Mouse (Mus musculus) thymus, adult 2 months (tissue): ENCODE results near the gene Spsb3. TPM values are rescaled to one million over a fixed set of nuclear protein-coding genes. Genes with fewer than 3 reads are reported as not detected.
A peak's percentile ranks its signal among the peaks of the same experiment; 100 is the strongest.

Experiments
- DNase-seq: peaks from one replicate; pipeline ENCODE4 v3.0.0; 2021
- H3K27ac ChIP-seq: fragments of 200-500 bp; 2 replicates; pipeline ENCODE4 v1.5.1; 2012; ENCODE audit warnings: low read length, control low read depth; ENCODE audit not compliant: control insufficient read depth, insufficient read depth
- H3K27me3 ChIP-seq: fragments of 200-500 bp; 2 replicates; pipeline ENCODE4 v1.6.1; 2012; ENCODE audit warnings: mild to moderate bottlenecking, low read length, moderate library complexity, mixed read lengths; ENCODE audit not compliant: control insufficient read depth, insufficient read depth
- H3K36me3 ChIP-seq: fragments of 200-500 bp; 2 replicates; pipeline ENCODE4 v1.6.1; 2012; ENCODE audit warnings: mild to moderate bottlenecking, low read length, moderate library complexity; ENCODE audit not compliant: control insufficient read depth, insufficient read depth
- H3K4me1 ChIP-seq: fragments of 200-500 bp; replicated peaks from 2 replicates; pipeline ENCODE4 v1.6.1; 2012; ENCODE audit warnings: low read length; ENCODE audit not compliant: control insufficient read depth, insufficient read depth
- H3K4me3 ChIP-seq: fragments of 200-500 bp; 2 replicates; pipeline ENCODE4 v1.5.1; 2012; ENCODE audit warnings: mild to moderate bottlenecking, low read length, control low read depth, moderate library complexity; ENCODE audit not compliant: control insufficient read depth, insufficient read depth
- CTCF ChIP-seq: fragments of 200-500 bp; IDR thresholded peaks from 2 replicates; pipeline ENCODE4 v1.5.1; 2012; ENCODE audit warnings: mild to moderate bottlenecking, control low read depth, low read length, moderate library complexity, borderline replicate concordance; ENCODE audit not compliant: control insufficient read depth, poor library complexity, insufficient read depth; ENCODE audit errors: extremely low read depth
- POLR2A ChIP-seq: fragments of 200-500 bp; IDR thresholded peaks from 2 replicates; pipeline ENCODE4 v1.6.1; 2012; ENCODE audit warnings: mild to moderate bottlenecking, low read length, control low read depth, moderate library complexity; ENCODE audit not compliant: control insufficient read depth, poor library complexity, insufficient read depth; ENCODE audit errors: extremely low read depth
- WGBS: fragments of 180-500 bp; shearing (Covaris S2); methylation state at CpG from one replicate; pipeline ENCODE4 v1.1.7; 2018; 5-methylcytosine and 5-hydroxymethylcytosine counted together
- polyA plus RNA-seq: library from polyadenylated mRNA; depleted of rRNA; stranded (reverse); fragments of >200 nt; gene quantifications from 2 replicates; pipeline ENCODE4 v1.2.3, GENCODE M21; 2012

The Spsb3 gene
- polyA plus RNA-seq, 1 experiment, result 274 TPM

DNA sequence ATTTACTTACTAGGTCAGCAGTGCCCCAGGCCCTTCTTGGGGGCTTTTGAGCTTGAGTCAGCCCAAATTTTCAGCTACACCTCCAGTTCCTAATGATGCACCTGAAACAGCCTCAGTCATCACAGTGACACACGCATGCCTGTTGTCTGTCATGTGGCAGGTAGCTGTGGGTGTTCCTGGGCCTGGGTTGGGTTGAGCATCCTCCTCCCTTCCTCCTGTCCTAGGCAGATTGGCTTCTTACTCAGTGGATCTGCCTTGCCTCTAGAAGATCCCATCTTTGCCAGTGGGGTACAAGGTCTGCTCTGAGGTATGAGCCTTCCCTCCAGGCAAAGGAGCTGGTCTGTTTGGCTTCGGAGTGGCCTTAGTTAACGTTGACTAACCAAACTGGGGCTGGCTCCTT is 2.4 kb downstream of the Spsb3 start:
- no peak overlapping the region for H3K4me3 ChIP-seq
- peaks cover 16% of the 10 kb centered on the region for H3K4me1 ChIP-seq
- H3K27ac ChIP-seq, result no peak overlapping the region
- no peak for DNase-seq
- TF ChIP-seq POLR2A, result no peak
- TF ChIP-seq CTCF, result no peak
- WGBS, result 99% methylated on average over 3 of the region's 3 CpGs
- H3K27me3 ChIP-seq, result no peaks in the 10 kb centered on the region
- peaks cover 22% of the 10 kb centered on the region for H3K36me3 ChIP-seq

DNA sequence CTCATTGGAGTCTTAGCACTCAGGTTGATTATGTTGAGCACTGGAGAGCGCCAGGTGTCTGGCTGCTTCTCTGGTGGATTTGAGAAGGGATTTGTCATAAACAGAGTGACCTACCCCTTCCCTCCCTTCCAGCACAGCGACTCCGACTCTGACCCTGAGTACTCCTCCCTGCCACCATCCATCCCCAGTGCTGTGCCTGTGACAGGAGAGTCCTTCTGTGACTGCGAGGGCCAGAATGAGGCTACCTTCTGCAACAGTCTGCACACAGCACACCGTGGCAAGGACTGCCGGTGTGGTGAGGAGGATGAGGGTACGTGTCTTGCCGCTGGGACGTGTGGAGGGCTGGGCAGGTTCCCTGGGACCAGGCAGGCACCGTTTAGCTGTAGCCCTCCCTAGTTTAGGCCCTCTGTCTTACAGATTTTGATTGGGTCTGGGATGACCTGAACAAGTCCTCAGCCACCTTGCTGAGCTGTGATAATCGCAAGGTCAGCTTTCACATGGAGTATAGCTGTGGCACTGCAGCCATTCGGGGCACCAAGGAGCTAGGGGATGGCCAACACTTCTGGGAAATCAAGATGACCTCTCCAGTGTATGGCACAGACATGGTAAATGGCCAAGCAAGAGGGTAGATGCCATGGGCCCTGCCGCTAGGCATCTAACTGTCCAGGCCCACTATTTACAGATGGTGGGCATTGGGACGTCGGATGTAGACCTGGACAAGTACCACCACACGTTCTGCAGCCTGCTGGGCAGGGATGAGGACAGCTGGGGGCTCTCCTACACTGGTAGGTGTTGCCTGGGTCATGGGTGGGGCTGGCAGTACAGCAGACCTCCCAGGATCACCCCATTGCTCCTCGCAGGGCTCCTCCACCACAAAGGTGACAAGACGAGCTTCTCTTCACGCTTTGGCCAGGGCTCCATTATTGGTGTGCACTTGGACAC is 4.0 kb downstream of the Spsb3 start:
- Histone ChIP-seq H3K4me1 (peaks cover 20% of the 10 kb centered on the region), H3K27ac (no peak overlapping the region), H3K27me3 (no peaks in the 10 kb centered on the region), H3K4me3 (no peak overlapping the region), H3K36me3 (peaks cover 22% of the 10 kb centered on the region)
- no peak for DNase-seq
- TF ChIP-seq POLR2A (no peak), CTCF (no peak)
- 96% methylated on average over 19 of the region's 19 CpGs for WGBS

DNA sequence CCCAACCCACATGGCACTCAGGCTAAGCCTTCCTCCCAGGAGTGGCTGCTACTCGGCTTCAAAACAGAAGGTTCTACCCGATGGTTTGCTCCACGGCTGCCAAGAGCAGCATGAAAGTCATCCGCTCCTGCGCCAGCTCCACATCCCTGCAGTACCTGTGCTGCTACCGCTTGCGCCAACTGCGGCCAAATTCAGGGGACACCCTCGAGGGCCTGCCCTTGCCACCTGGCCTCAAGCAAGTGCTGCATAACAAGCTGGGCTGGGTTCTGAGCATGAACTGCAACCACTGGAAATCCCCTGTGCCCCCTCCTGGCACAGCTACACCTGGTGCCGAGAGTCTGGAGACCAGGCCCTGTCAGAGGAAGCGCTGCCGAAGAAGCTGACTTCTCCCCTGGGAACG is 4.9 kb downstream of the Spsb3 start:
- Histone ChIP-seq H3K4me3 (no peak overlapping the region), H3K27ac (no peak overlapping the region), H3K4me1 (peaks cover 24% of the 10 kb centered on the region), H3K27me3 (no peaks in the 10 kb centered on the region), H3K36me3 (peaks cover 22% of the 10 kb centered on the region)
- TF ChIP-seq CTCF, result no peak
- no peak for TF ChIP-seq POLR2A
- 94% methylated on average over 13 of the region's 13 CpGs for WGBS
- DNase-seq, result no peak

DNA sequence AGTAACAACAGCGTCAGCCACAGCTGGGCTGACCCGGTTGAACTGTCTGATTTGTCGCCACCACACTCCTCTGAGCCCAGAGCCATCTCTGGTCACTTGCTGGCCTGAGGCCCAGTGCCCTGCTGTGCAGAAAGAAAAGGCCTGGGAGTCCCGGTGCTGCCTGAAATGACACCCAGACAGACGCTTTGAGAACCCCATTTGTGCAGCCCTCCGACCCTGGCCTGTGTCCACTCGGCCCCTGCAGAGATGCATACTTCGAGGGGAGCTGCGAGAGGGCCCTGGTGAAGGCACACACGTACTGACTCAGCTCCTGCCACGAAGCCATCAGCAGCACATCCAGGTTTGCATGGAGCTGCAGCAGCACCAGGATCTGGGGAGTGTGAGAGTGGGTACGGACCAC is 6.3 kb downstream of the Spsb3 start:
- no peaks in the 10 kb centered on the region for H3K27me3 ChIP-seq
- 95% methylated on average over 12 of the region's 12 CpGs for WGBS
- TF ChIP-seq POLR2A (no peak), CTCF (no peak)
- no peak overlapping the region for H3K27ac ChIP-seq
- H3K36me3 ChIP-seq, result peaks cover 22% of the 10 kb centered on the region
- peaks cover 27% of the 10 kb centered on the region for H3K4me1 ChIP-seq
- no peak for DNase-seq
- no peak overlapping the region for H3K4me3 ChIP-seq

DNA sequence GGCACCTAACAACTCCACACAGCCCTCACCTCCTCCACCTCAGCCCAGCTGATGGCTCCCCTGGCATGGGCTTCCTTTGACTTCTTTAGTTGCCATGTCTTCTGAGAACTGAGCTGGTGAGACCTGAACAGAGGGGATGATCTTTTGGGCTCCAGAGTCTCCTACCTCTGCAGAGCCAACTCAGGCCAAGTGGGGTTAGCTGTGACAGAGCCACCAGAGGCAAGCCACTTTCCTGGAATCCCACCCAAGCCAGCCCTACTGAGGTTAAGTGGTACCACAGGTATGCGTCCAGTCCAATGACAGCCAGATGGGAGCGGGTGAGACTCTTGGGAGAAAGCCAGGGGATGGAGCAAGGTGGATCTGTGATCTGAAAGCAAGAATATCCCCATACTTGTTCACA is 6.8 kb downstream of the Spsb3 start:
- H3K4me1 ChIP-seq, result peaks cover 26% of the 10 kb centered on the region
- no peak overlapping the region for H3K4me3 ChIP-seq
- H3K36me3 ChIP-seq, result peaks cover 22% of the 10 kb centered on the region

DNA sequence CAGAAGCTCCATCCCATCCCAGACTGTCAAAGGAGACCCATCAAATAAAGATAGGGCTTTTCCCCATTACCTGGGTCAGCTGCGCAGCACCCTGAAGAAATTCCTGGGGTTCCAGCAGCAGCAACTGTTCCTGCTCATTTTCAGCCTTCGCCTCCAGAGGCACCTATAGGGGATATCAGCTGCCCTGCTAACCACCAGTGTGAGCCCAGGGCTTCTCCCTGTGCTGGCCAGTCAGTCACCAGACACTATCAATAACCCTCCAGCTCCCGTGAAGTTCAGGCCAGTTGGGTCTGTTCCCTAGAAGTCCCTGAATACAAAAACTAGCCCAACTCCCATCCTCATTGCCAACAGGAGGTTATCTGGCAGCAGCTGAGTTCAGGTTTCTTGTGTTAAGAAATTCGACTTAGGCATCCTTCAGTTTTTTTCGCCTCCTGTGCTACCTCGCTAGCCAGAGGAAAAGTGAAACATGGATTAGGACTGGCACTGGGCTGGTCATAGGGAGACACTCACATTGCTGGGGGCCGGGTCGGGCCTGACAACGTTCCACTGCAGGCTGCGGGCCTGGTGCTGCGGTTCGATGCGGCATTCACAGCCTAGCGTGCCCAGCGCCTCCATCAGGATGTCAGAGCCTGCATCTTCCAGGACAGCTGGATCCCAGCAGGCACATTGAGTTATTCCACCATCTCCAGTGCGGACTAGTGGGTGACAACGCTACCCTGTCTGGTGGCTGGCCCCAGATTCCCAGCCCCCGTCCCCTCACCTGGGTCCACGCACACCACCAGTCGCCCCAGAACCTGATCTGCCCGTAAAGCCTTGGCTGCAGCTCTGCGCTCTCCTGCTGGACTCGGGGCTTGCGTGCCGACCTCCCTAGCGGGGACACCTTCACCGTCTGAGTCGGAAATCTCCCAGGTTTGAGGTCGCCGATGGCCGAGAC is 7.9 kb downstream of the Spsb3 start:
- TF ChIP-seq CTCF (no peak), POLR2A (no peak)
- no peaks in the 10 kb centered on the region for H3K27me3 ChIP-seq
- peak overlapping the region; percentile 67 for H3K27ac ChIP-seq
- no peak for DNase-seq
- WGBS, result 14% methylated on average over 31 of the region's 31 CpGs
- peaks cover 26% of the 10 kb centered on the region for H3K4me1 ChIP-seq
- H3K4me3 ChIP-seq, result peak overlapping the region; percentile 71
- H3K36me3 ChIP-seq, result peaks cover 20% of the 10 kb centered on the region

More for the DNA sequence above, 6.8 kb downstream of the Spsb3 start:
- TF ChIP-seq POLR2A (no peak), CTCF (no peak)
- 96% methylated on average over 2 of the region's 2 CpGs for WGBS
- Histone ChIP-seq H3K27me3 (no peaks in the 10 kb centered on the region), H3K27ac (no peak overlapping the region)
- no peak for DNase-seq
